Mouse (Mus musculus) intestine, embryonic 15.5 days (tissue): Measurements from ENCODE around the gene Tssk2. TPM values are rescaled to one million over a fixed set of nuclear protein-coding genes. Genes with fewer than 3 reads are reported as not detected.
A peak's percentile ranks its signal among the peaks of the same experiment; 100 is the strongest.

Experiments used
- ATAC-seq: fragments of 200-750 bp; cut with Nextera tagmentation; 2 replicates; pipeline ENCODE4 v1.8.0; 2017; ENCODE audit warnings: moderate TSS enrichment, moderate library complexity
- H3K27ac ChIP-seq: fragments of 300-500 bp; sonication (generic); 2 replicates; pipeline ENCODE4 v1.5.1; 2015; ENCODE audit warnings: mild to moderate bottlenecking, inconsistent platforms
- H3K27me3 ChIP-seq: fragments of 300-500 bp; sonication (generic); replicated peaks from 2 replicates; pipeline ENCODE4 v1.6.1; 2015; ENCODE audit warnings: inconsistent platforms
- H3K36me3 ChIP-seq: fragments of 300-500 bp; sonication (generic); 2 replicates; pipeline ENCODE4 v1.6.1; 2015; ENCODE audit warnings: inconsistent platforms
- H3K4me1 ChIP-seq: fragments of 300-500 bp; sonication (generic); replicated peaks from 2 replicates; pipeline ENCODE4 v1.6.1; 2015; ENCODE audit warnings: inconsistent platforms
- H3K4me2 ChIP-seq: fragments of 300-500 bp; sonication (generic); replicated peaks from 2 replicates; pipeline ENCODE4 v1.6.1; 2015; ENCODE audit warnings: mild to moderate bottlenecking, inconsistent platforms
- H3K4me3 ChIP-seq: fragments of 300-500 bp; sonication (generic); replicated peaks from 2 replicates; pipeline ENCODE4 v1.5.1; 2015; ENCODE audit warnings: inconsistent platforms
- H3K9ac ChIP-seq: fragments of 300-500 bp; sonication (generic); 2 replicates; pipeline ENCODE4 v1.6.1; 2015; ENCODE audit warnings: inconsistent platforms
- H3K9me3 ChIP-seq: fragments of 300-500 bp; sonication (generic); 2 replicates; pipeline ENCODE4 v1.6.1; 2016; ENCODE audit warnings: inconsistent platforms
- WGBS: fragments of 180-500 bp; shearing (Covaris S2); methylation state at CpG from one replicate; pipeline ENCODE4 v1.1.7; 2015; 5-methylcytosine and 5-hydroxymethylcytosine counted together
- polyA plus RNA-seq: library from polyadenylated mRNA; unstranded; fragments of >200 nt; fragmentation: Nextera tagmentation; extraction: Ambion mirVana; gene quantifications from 2 replicates; pipeline ENCODE4 v1.2.1, GENCODE M21; 2015

The Tssk2 gene
- polyA plus RNA-seq, 1 experiment from 2014 or later = not detected

- no peak; the same call in 1 of the 2 replicates for ATAC-seq
Observed at GRCm38 (mm10) chr16:17914307-17915249, 16.1 kb downstream of the Tssk2 start, which contains the start of gene Gsc2. Gsc2 (minus strand) TSS chr16:17915059.

GRCm38 (mm10) chr16:17920586-17920985 is 22.1 kb downstream of the Tssk2 start:
- H3K9ac ChIP-seq = peak overlapping the region; percentile 95
- H3K4me1 ChIP-seq = peaks cover 21% of the 10 kb centered on the region
- no peak overlapping the region for H3K27ac ChIP-seq
- 14% methylated on average over 20 of the region's 20 CpGs for WGBS
- H3K9me3 ChIP-seq = no peaks in the 10 kb centered on the region
- H3K4me2 ChIP-seq = peak overlapping the region; percentile 83
- peaks cover 6% of the 10 kb centered on the region for H3K36me3 ChIP-seq
- peaks cover 31% of the 10 kb centered on the region for H3K27me3 ChIP-seq
- H3K4me3 ChIP-seq = no peak overlapping the region
- ATAC-seq = no peak

More at GRCm38 (mm10) chr16:17914307-17915249, 16.1 kb downstream of the Tssk2 start, which contains the start of gene Gsc2:
- Histone ChIP-seq H3K27me3 (peaks cover 61% of the 10 kb centered on the region), H3K36me3 (no peaks in the 10 kb centered on the region), H3K4me3 (peak within 1 kb of the TSS; percentile 42), H3K4me2 (peak within 1 kb of the TSS; percentile 82), H3K9ac (peak within 1 kb of the TSS; percentile 34; the same call in 1 of the 2 replicates), H3K9me3 (no peaks in the 10 kb centered on the region), H3K4me1 (peaks cover 20% of the 10 kb centered on the region), H3K27ac (no peak within 1 kb of the TSS)
- under 1% methylated on average over 105 of the region's 106 CpGs for WGBS

DNA sequence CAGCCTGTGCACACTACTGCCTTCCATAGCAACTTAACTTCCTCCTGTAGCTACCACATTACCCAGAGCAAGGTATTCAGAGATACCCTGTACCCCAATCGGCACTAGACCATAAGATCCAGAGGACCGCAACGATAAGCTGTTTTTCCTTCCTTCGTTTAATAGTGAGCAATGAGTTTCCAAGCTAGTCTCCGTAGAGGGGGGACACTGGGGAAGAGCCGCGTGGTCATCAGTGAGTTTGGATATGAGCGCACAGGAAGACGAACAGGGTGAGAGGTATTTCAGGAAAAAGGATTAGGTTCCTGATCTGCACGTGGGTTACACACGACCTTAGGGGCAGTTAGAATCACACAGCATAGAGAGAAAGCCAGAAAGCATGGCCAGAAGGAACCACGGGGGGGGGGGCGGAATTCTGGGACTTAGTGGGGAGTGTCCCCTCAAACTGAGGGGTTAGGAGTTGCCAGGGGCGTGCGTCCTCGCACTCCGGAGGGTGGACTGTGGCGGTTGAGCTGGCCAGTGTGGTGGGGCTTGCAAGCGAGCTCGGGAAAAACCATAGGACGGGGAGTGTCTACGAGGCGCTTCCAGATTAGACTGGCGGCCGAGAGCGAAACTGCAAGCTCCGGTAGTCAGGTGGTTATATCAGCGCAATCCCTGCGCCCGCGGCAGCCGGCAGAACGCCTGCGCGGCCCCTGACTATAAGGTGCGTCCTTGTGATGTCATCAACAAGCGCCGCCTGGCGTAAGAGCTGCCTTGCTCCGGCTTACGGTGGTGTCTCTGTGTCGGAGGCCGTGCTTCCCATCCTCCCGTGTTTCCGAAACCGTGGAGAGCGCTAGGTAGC is 23.1 kb downstream of the Tssk2 start:
- Histone ChIP-seq H3K9me3 (no peaks in the 10 kb centered on the region), H3K36me3 (peaks cover 15% of the 10 kb centered on the region), H3K27me3 (peaks cover 22% of the 10 kb centered on the region), H3K4me2 (peak overlapping the region; percentile 83), H3K4me3 (peak overlapping the region; percentile 71), H3K4me1 (peaks cover 25% of the 10 kb centered on the region), H3K27ac (peak overlapping the region; percentile 91), H3K9ac (peak overlapping the region; percentile 95)
- 2% methylated on average over 47 of the region's 47 CpGs for WGBS
- ATAC-seq = peak; percentile 94

GRCm38 (mm10) chr16:17922163-17922538 is 23.7 kb downstream of the Tssk2 start:
- peak overlapping the region; percentile 71 for H3K4me3 ChIP-seq
- H3K9ac ChIP-seq = peak overlapping the region; percentile 95
- peak overlapping the region; percentile 83 for H3K4me2 ChIP-seq
- H3K27ac ChIP-seq = peak overlapping the region; percentile 91
- H3K4me1 ChIP-seq = peaks cover 31% of the 10 kb centered on the region
- peaks cover 15% of the 10 kb centered on the region for H3K36me3 ChIP-seq
- H3K9me3 ChIP-seq = no peaks in the 10 kb centered on the region
- peaks cover 16% of the 10 kb centered on the region for H3K27me3 ChIP-seq
- 1% methylated on average over 14 of the region's 14 CpGs for WGBS
- peak; percentile 34 for ATAC-seq

DNA sequence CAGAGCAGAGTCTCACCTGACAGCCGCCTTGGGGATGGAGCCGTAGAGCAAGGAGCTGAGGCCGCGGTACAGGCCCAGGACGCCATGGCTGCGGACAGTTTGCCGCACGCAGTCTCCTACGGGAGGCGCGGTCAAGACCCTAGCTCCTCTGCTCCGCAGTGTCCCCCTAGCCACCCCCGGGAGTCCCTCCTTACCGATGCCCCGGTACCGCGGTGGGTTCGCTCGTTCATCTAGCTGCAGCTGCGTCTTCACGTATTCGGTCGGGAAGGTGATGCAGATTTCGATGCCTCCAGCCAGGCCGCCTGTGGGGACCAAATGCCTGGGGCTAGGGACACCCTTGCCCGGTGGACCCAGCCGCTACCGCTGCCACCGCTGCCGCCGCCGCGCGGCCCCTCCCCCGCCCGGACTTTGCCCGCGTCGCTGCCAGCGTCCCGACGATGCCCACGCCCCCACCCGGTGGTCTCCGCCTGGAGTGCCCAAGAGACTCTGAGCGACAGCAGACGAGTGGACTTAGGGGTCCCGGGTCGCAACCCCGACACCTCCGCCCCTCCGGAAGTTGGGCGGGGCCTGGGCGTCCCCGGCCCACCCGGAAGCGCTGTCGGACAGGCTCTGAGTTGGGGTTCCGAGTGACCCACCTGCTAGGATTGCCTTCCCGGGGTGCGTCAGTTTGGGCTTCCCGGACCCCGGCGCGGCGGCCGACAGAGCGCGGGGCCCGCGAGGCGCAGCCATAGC is 29.1 kb downstream of the Tssk2 start:
- peak; percentile 50 for ATAC-seq
- Histone ChIP-seq H3K4me1 (peaks cover 17% of the 10 kb centered on the region), H3K27me3 (no peaks in the 10 kb centered on the region), H3K27ac (peak overlapping the region; percentile 96), H3K9me3 (no peaks in the 10 kb centered on the region), H3K4me2 (peak overlapping the region; percentile 96), H3K36me3 (peaks cover 15% of the 10 kb centered on the region), H3K9ac (peak overlapping the region; percentile 82), H3K4me3 (peak overlapping the region; percentile 83)
- under 1% methylated on average over 72 of the region's 72 CpGs for WGBS

GRCm38 (mm10) chr16:17928087-17928580 is 29.7 kb downstream of the Tssk2 start, which contains the start of gene Slc25a1:
Slc25a1 (minus strand) TSS chr16:17928219.
- H3K9me3 ChIP-seq = no peaks in the 10 kb centered on the region
- H3K4me2 ChIP-seq = peak within 1 kb of the TSS; percentile 96
- peak within 1 kb of the TSS; percentile 96 for H3K27ac ChIP-seq
- H3K9ac ChIP-seq = peak within 1 kb of the TSS; percentile 82
- peaks cover 11% of the 10 kb centered on the region; the same call in 1 of the 2 replicates for H3K4me1 ChIP-seq
- H3K27me3 ChIP-seq = no peaks in the 10 kb centered on the region
- ATAC-seq = peak; percentile 91
- H3K4me3 ChIP-seq = peak within 1 kb of the TSS; percentile 83
- under 1% methylated on average over 47 of the region's 47 CpGs for WGBS
- peaks cover 15% of the 10 kb centered on the region for H3K36me3 ChIP-seq

- Histone ChIP-seq H3K4me1 (peaks cover 10% of the 10 kb centered on the region; the same call in 1 of the 2 replicates), H3K9ac (peak overlapping the region; percentile 82), H3K27me3 (no peaks in the 10 kb centered on the region), H3K4me3 (peak overlapping the region; percentile 83), H3K27ac (peak overlapping the region; percentile 96), H3K36me3 (peaks cover 15% of the 10 kb centered on the region), H3K9me3 (no peaks in the 10 kb centered on the region), H3K4me2 (peak overlapping the region; percentile 96)
- ATAC-seq = peak; percentile 83
- under 1% methylated on average over 9 of the region's 9 CpGs for WGBS
Observed at GRCm38 (mm10) chr16:17928627-17929104, 30.2 kb downstream of the Tssk2 start.

GRCm38 (mm10) chr16:17929211-17929610 is 30.8 kb downstream of the Tssk2 start:
- peak overlapping the region; percentile 96; the same call in 1 of the 2 replicates for H3K27ac ChIP-seq
- H3K9ac ChIP-seq = no peak overlapping the region
- H3K36me3 ChIP-seq = peaks cover 15% of the 10 kb centered on the region
- ATAC-seq = no peak
- no peaks in the 10 kb centered on the region for H3K27me3 ChIP-seq
- H3K4me2 ChIP-seq = no peak overlapping the region
- peaks cover 10% of the 10 kb centered on the region; the same call in 1 of the 2 replicates for H3K4me1 ChIP-seq
- 26% methylated on average over 2 of the region's 2 CpGs for WGBS
- H3K4me3 ChIP-seq = no peak overlapping the region
- no peaks in the 10 kb centered on the region for H3K9me3 ChIP-seq

- ATAC-seq = no peak
- Histone ChIP-seq H3K4me3 (no peak overlapping the region), H3K4me2 (no peak overlapping the region), H3K4me1 (peaks cover 10% of the 10 kb centered on the region; the same call in 1 of the 2 replicates), H3K36me3 (peaks cover 15% of the 10 kb centered on the region), H3K27ac (0 out of 2 replicates have a peak overlapping the region, but pooled peaks have one; percentile 96), H3K27me3 (no peaks in the 10 kb centered on the region), H3K9me3 (no peaks in the 10 kb centered on the region), H3K9ac (no peak overlapping the region)
- WGBS = 76% methylated on average over 2 of the region's 2 CpGs
Observed at GRCm38 (mm10) chr16:17929631-17930030, 31.2 kb downstream of the Tssk2 start.

- no peaks in the 10 kb centered on the region; the same call in 1 of the 2 replicates for H3K27me3 ChIP-seq
- H3K9ac ChIP-seq = no peak overlapping the region
- H3K4me3 ChIP-seq = no peak overlapping the region
- peaks cover 2% of the 10 kb centered on the region; the same call in 1 of the 2 replicates for H3K4me1 ChIP-seq
- H3K9me3 ChIP-seq = no peaks in the 10 kb centered on the region
- 80% methylated on average over 5 of the region's 5 CpGs for WGBS
- no peak overlapping the region for H3K27ac ChIP-seq
- no peak for ATAC-seq
- no peaks in the 10 kb centered on the region for H3K36me3 ChIP-seq
- no peak overlapping the region for H3K4me2 ChIP-seq
Observed at GRCm38 (mm10) chr16:17931906-17932460, 33.5 kb downstream of the Tssk2 start.
